Mouse (Mus musculus): ENCODE results near the gene Arhgef28.

DNA sequence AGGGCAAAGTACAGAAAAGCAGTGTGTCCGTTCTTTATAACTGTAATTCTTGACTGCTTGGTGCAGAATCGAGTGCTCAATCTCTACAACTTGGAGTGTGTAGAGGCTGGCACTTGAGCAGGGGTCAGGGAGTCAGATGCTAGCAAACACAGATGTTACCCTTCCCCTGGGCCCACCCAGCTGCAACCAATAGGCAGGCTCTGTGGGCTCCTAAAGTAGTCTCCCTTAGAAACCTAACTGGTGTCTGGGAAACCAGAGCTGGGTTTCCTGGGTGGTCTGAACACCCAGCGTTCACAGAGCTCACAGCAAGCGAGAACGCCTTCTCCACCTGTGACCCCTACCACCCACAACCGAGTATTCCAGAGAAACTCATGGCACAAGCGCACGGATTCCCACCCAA lies 1.1 kb downstream of the Arhgef28 start:
- TF ChIP-seq FOSL1 (IDR thresholded peaks at IDR 0.05; ENCODE audit: insufficient read depth, low read length, poor library complexity, severe bottlenecking) (no peak), CTCF (IDR thresholded peaks at IDR 0.05; ENCODE audit: control insufficient read depth, insufficient read depth, insufficient read length) (no peak), MYOD1 (IDR thresholded peaks at IDR 0.05; ENCODE audit: control insufficient read depth, insufficient read length, low read depth) (no peak)

Measured in C2C12 (cell line).